ENCODE assay signal across 17 mouse cellular contexts in the genomic region with DNA sequence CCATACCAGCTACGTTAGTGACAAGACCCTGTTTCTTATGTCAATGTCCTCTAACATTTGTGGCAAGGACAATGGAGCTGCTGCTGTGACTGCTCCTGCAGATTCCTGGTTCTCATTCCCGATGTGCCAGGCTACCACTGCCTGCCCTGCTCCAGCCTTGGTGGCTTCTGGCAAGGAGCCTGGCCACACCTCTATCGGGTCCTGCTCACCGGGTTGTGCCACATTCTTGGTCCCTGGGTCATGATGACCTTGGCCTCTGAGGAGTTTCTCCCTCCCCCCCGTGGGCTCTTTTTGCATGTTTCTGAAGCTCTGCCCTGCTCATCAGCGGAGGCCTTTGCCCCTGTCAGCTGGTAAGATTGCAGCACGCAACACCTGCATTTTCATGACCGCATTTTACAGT. TPM values are rescaled to one million over a fixed set of nuclear protein-coding genes. Genes with fewer than 3 reads are reported as not detected.
DNase-seq lines count a peak whose midpoint lies in the region; ATAC-seq lines count a peak whose summit lies in the region.
"Had no signal": no experiment of that assay in that cellular context is flagged by ENCODE, and none has a peak within 500 bp of the region (broad histone marks: within the 10 kb centered on the region; RNA-seq: fewer than 3 reads in every experiment).

No protein-coding gene starts in this region.

- no peaks in the 10 kb centered on the region for H3K9me3 ChIP-seq in kidney, embryonic 14.5 days (ENCODE audit: control insufficient read depth, low read length)
- no peaks in the 10 kb centered on the region for H3K9me3 ChIP-seq in limb, embryonic 10.5 days (replicated peaks)

- H3K27ac ChIP-seq in kidney, embryonic 14.5 days (ENCODE audit: low read depth, low read length), result no peak overlapping the region
- H3K27ac ChIP-seq in limb, embryonic 10.5 days, result no peak overlapping the region
- H3K27ac ChIP-seq: forebrain, embryonic 13.5 days; limb, embryonic 13.5 days had no signal

- 71% methylated on average over 8 of the region's 8 CpGs for WGBS in kidney, embryonic 14.5 days
- WGBS in limb, embryonic 10.5 days, result 78% methylated on average over 8 of the region's 8 CpGs

- H3K27me3 ChIP-seq in kidney, embryonic 14.5 days (ENCODE audit: control insufficient read depth, insufficient read depth, low read length), result no peaks in the 10 kb centered on the region
- no peaks in the 10 kb centered on the region for H3K27me3 ChIP-seq in limb, embryonic 10.5 days (ENCODE audit: low read depth, poor library complexity, severe bottlenecking)
- H3K27me3 ChIP-seq: forebrain, embryonic 13.5 days; limb, embryonic 13.5 days had no signal

- H3K36me3 ChIP-seq in kidney, embryonic 14.5 days (ENCODE audit: control insufficient read depth, insufficient read depth, low read length), result no peaks in the 10 kb centered on the region
- no peaks in the 10 kb centered on the region for H3K36me3 ChIP-seq in limb, embryonic 10.5 days
- H3K36me3 ChIP-seq: limb, embryonic 13.5 days had no signal

- DNase-seq in kidney, adult 18-20 months, result peak; percentile 74
- peak; percentile 34 for DNase-seq in adrenal gland, adult 8-10 months
- peak; percentile 77 to 88 for DNase-seq in kidney, postnatal 25 days
- peak; percentile 59 to 72 for DNase-seq in lung, postnatal 4 days
- DNase-seq in retina, embryonic 14.5 days (ENCODE audit: low spot score), result no peak
- DNase-seq in limb, embryonic 10.5 days (ENCODE audit: low spot score), result no peak
- DNase-seq: gastrocnemius, postnatal 10 days; lung, embryonic 14.5 days had no signal

- no peaks in the 10 kb centered on the region for H3K4me1 ChIP-seq in kidney, embryonic 14.5 days (ENCODE audit: control insufficient read depth, insufficient read depth, low read length)
- no peaks in the 10 kb centered on the region for H3K4me1 ChIP-seq in limb, embryonic 10.5 days
- H3K4me1 ChIP-seq: forebrain, embryonic 13.5 days; limb, embryonic 13.5 days had no signal

- H3K4me3 ChIP-seq in kidney, embryonic 14.5 days (ENCODE audit: low read length), result no peak overlapping the region
- no peak overlapping the region for H3K4me3 ChIP-seq in limb, embryonic 10.5 days
- H3K4me3 ChIP-seq: forebrain, embryonic 13.5 days; limb, embryonic 13.5 days had no signal

- no peak overlapping the region for H3K4me2 ChIP-seq in kidney, embryonic 14.5 days (replicated peaks; ENCODE audit: low read depth, low read length)
- H3K4me2 ChIP-seq: forebrain, embryonic 13.5 days; limb, embryonic 13.5 days; lung, embryonic 14.5 days had no signal

- no peak overlapping the region for H3K9ac ChIP-seq in kidney, embryonic 14.5 days (ENCODE audit: low read depth, low read length)
- H3K9ac ChIP-seq: forebrain, embryonic 13.5 days; limb, embryonic 13.5 days; lung, embryonic 14.5 days had no signal

- ATAC-seq in kidney, embryonic 14.5 days (ENCODE audit: low FRiP score, low TSS enrichment), result no peak
- ATAC-seq: forebrain, embryonic 13.5 days had no signal

RNA-seq across cellular contexts. Expression of a gene that starts 10.5 kb away (rescaled TPM):
- polyA plus RNA-seq in kidney, embryonic 14.5 days (2014; fragmentation: Nextera tagmentation; extraction: Ambion mirVana), result 0.24 TPM in 1 of 2 replicates, not detected in the other
- not detected for total RNA-seq in adrenal gland, adult 8-10 months (2022)
- polyA plus RNA-seq in limb, embryonic 10.5 days (2016; fragmentation: Nextera tagmentation; extraction: Ambion mirVana), result 0.16 TPM in 1 of 2 replicates, not detected in the other
- total RNA-seq: gastrocnemius, postnatal 10 days; layer of hippocampus, postnatal 25 days; monocyte, adult 5-6 weeks; neutrophil, adult 5-6 weeks had no signal
- polyA plus RNA-seq: lung, embryonic 14.5 days; small intestine, adult 2 months had no signal

RNA-seq across cellular contexts. Expression of a gene that starts 20.6 kb away (rescaled TPM):
- not detected in 2 replicates for polyA plus RNA-seq in kidney, embryonic 14.5 days (2014; fragmentation: Nextera tagmentation; extraction: Ambion mirVana)
- total RNA-seq in adrenal gland, adult 8-10 months (2022), result 10 to 100 TPM in 3 of 4 experiments, 1 to 10 TPM in 1; 6.9 to 56.3 (median 40.8) TPM
- polyA plus RNA-seq in limb, embryonic 10.5 days (2016; fragmentation: Nextera tagmentation; extraction: Ambion mirVana), result 0.35 TPM in 1 of 2 replicates, not detected in the other
- total RNA-seq: layer of hippocampus, postnatal 25 days; monocyte, adult 5-6 weeks; neutrophil, adult 5-6 weeks had no signal
- polyA plus RNA-seq: brain, embryonic 14.5 days; embryonic facial prominence, embryonic 11.5 days; forebrain, embryonic 13.5 days had no signal

Comparison
In these comparisons a context has a peak if more than half of its experiments do, and no peak if none do; other contexts are left out.
1. DNase-seq: peak in kidney, adult 18-20 months (single experiment), adrenal gland, adult 8-10 months (single experiment), kidney, postnatal 25 days (2 of 2) and lung, postnatal 4 days (2 of 2); none in retina, embryonic 14.5 days (single experiment) and limb, embryonic 10.5 days (single experiment).